Mouse (Mus musculus) macrophage (primary cell): ENCODE results near the gene Mpv17l2. TPM values are rescaled to one million over a fixed set of nuclear protein-coding genes. Genes with fewer than 3 reads are reported as not detected.

Experiments used
- H3K27ac ChIP-seq: fragments of 350-480 bp; formaldehyde crosslinking; 2 replicates; pipeline ENCODE4 v1.9.0; 2021
- H3K36me3 ChIP-seq: fragments of 350-480 bp; formaldehyde crosslinking; 2 replicates; pipeline ENCODE4 v1.9.0; 2021; ENCODE audit errors: inconsistent target
- H3K4me3 ChIP-seq: fragments of 350-480 bp; formaldehyde crosslinking; 2 replicates; pipeline ENCODE4 v1.9.0; 2021; ENCODE audit errors: inconsistent target
- H3K79me2 ChIP-seq: fragments of 350-480 bp; formaldehyde crosslinking; 2 replicates; pipeline ENCODE4 v1.9.0; 2021; ENCODE audit errors: inconsistent target
- WGBS: methylation state at CpG from one replicate; pipeline ENCODE4 v1.1.7; 2026; ENCODE audit warnings: inconsistent platforms; ENCODE audit not compliant: missing documents; 5-methylcytosine and 5-hydroxymethylcytosine counted together
- polyA plus RNA-seq: library from polyadenylated mRNA; stranded (reverse); fragments of 250-400 nt; gene quantifications from 3 replicates; pipeline ENCODE4 v1.2.4, GENCODE M21; 2018; ENCODE audit warnings: inconsistent platforms

Gene Mpv17l2
- polyA plus RNA-seq, 1 experiment from 2014 or later = 29.3 TPM

GRCm38 (mm10) chr8:70755661-70756475 is 4.9 kb downstream of the Mpv17l2 start:
- Histone ChIP-seq H3K27ac (no peak overlapping the region), H3K4me3 (no peak overlapping the region), H3K79me2 (peaks cover 6% of the 10 kb centered on the region; the same call in 1 of the 2 replicates), H3K36me3 (peaks cover 6% of the 10 kb centered on the region; the same call in 1 of the 2 replicates)
- 84% methylated on average over 24 of the region's 24 CpGs for WGBS

- peak overlapping the region; percentile 58 for H3K4me3 ChIP-seq
- WGBS = 14% methylated on average over 50 of the region's 50 CpGs
- H3K36me3 ChIP-seq = peaks cover 6% of the 10 kb centered on the region; the same call in 1 of the 2 replicates
- peaks cover 6% of the 10 kb centered on the region; the same call in 1 of the 2 replicates for H3K79me2 ChIP-seq
- H3K27ac ChIP-seq = no peak overlapping the region
These were observed 5.7 kb downstream of the Mpv17l2 start for GRCm38 (mm10) chr8:70754871-70755660.

GRCm38 (mm10) chr8:70754043-70754870 is 6.5 kb downstream of the Mpv17l2 start, which contains the start of gene Rab3a:
Gene Rab3a (plus strand): TSS chr8:70754679.
- H3K4me3 ChIP-seq = peak within 1 kb of the TSS; percentile 58
- H3K79me2 ChIP-seq = peaks cover 6% of the 10 kb centered on the region; the same call in 1 of the 2 replicates
- peaks cover 6% of the 10 kb centered on the region; the same call in 1 of the 2 replicates for H3K36me3 ChIP-seq
- WGBS = 8% methylated on average over 36 of the region's 37 CpGs
- H3K27ac ChIP-seq = peak within 1 kb of the TSS; percentile 66

DNA sequence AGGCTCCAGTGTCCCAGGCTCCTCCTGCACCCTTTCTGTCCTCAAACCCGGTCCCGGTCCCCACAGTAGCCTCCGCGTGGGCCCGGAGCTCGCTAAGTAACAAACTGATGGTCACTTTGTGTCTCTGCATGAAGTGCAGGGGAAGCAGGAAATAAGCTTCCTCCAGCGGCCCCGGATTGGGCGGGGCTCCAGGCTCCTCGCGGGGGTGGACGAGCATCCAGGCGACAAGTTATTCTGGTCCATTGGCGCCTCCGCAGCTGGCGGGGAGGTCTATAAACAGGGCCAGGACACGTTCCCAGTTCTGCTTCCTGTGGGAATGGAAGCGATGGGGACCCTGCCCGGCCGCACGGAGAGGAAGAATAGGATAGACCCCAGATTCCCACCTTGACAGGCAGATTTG is 7.6 kb downstream of the Mpv17l2 start:
- Histone ChIP-seq H3K27ac (peak overlapping the region; percentile 66), H3K4me3 (peak overlapping the region; percentile 19; the same call in 1 of the 2 replicates), H3K79me2 (peaks cover 6% of the 10 kb centered on the region; the same call in 1 of the 2 replicates), H3K36me3 (peaks cover 3% of the 10 kb centered on the region; the same call in 1 of the 2 replicates)
- 12% methylated on average over 21 of the region's 21 CpGs for WGBS

DNA sequence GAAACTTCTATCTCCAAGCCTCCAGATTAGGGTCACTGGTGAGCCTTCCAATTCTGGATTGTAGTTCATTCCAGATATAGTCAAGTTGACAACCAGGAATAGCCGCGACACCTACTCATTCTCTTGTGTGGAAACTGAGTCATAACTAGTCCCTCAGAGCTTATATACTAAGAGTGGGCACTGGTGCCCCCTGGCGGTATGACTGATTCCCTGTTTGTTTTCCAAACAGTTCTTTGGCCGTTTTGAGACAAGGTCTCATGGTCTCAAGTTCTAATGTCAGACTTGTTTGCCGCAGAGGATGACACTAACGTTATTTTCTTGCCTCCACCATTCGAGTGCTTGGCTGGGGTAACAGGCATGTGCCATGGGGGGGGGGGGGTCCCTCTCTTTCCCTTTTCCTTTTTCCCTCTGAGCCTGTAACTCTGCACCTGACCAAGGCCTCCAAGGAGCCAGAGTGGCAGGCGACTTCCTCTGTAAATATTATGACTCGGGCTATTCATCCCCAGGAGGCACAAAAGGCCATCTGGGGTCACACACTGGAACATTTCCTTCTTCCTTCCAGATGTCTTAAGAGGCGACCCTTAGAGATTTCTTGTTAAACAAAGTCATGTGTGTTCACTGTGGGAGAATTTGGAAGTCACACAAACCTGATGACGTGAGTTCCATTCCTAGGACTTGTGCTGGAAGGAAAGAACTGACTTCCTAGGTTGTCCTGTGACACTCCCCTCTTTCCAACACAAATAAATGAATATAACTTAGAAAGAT is 8.6 kb downstream of the Mpv17l2 start:
- Histone ChIP-seq H3K27ac (peak overlapping the region; percentile 66), H3K4me3 (no peak overlapping the region), H3K79me2 (peaks cover 6% of the 10 kb centered on the region; the same call in 1 of the 2 replicates), H3K36me3 (no peaks in the 10 kb centered on the region; the same call in 1 of the 2 replicates)
- WGBS = 27% methylated on average over 10 of the region's 11 CpGs

DNA sequence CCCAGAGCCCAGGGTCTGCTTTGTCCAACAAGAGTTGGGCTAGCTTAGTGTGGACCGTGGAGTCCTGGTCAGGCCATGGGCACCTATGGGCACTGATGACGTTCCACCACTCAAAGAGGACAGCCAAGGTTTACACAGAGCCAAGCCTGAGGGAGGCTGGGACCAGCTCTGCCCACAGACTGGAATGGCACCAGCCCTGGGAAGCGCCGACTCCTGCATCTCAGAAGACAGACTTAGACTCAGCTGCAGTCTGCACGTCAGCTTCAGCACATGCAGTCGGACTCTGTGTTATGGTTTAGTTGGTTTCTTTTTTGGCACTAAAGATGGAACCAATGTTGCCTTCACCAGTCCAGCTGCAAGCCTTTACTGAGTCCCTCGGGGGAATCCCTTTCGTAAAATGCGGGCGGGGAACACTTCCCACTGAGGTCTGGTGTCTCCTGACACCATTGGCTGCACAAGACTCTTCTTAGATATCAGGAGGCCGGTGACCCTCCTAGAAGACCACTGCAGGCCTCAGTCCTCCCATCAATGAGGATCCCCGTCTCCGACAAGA is 10.5 kb downstream of the Mpv17l2 start:
- H3K36me3 ChIP-seq = no peaks in the 10 kb centered on the region
- 90% methylated on average over 12 of the region's 13 CpGs for WGBS

DNA sequence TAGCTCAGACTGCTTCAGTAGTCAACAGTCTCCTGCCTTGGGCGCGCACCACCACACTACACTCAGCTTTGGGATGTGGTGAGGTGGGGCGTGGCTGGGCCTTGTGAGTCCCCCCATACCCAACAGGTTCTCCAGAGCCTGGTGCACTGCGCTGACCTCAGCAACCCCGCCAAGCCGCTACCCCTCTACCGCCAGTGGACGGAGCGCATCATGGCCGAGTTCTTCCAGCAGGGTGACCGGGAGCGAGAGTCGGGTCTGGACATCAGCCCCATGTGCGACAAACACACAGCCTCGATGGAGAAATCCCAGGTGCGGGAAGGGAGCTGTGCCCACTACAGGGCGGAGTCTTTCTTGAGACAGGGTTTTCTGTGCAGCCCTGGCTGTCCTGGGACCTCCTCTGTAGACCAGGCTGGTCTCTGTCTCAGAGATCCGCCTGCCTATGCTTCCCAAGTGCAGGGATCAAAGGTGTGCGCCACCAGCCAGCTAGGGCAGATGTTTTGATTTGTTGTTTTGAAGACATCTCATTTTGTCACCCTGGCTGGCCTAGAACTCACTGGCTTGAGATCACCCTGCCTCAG is 11.6 kb downstream of the Mpv17l2 start:
- Histone ChIP-seq H3K27ac (no peak overlapping the region), H3K4me3 (no peak overlapping the region), H3K36me3 (no peaks in the 10 kb centered on the region), H3K79me2 (no peaks in the 10 kb centered on the region)
- WGBS = 91% methylated on average over 16 of the region's 19 CpGs

More for the DNA sequence above, 10.5 kb downstream of the Mpv17l2 start:
- H3K27ac ChIP-seq = no peak overlapping the region
- H3K4me3 ChIP-seq = no peak overlapping the region
- H3K79me2 ChIP-seq = peaks cover 2% of the 10 kb centered on the region; the same call in 1 of the 2 replicates

- Histone ChIP-seq H3K79me2 (no peaks in the 10 kb centered on the region), H3K27ac (no peak overlapping the region), H3K4me3 (no peak overlapping the region), H3K36me3 (no peaks in the 10 kb centered on the region)
- 88% methylated on average over 23 of the region's 23 CpGs for WGBS
These were observed 12.3 kb downstream of the Mpv17l2 start for GRCm38 (mm10) chr8:70748246-70749096.

DNA sequence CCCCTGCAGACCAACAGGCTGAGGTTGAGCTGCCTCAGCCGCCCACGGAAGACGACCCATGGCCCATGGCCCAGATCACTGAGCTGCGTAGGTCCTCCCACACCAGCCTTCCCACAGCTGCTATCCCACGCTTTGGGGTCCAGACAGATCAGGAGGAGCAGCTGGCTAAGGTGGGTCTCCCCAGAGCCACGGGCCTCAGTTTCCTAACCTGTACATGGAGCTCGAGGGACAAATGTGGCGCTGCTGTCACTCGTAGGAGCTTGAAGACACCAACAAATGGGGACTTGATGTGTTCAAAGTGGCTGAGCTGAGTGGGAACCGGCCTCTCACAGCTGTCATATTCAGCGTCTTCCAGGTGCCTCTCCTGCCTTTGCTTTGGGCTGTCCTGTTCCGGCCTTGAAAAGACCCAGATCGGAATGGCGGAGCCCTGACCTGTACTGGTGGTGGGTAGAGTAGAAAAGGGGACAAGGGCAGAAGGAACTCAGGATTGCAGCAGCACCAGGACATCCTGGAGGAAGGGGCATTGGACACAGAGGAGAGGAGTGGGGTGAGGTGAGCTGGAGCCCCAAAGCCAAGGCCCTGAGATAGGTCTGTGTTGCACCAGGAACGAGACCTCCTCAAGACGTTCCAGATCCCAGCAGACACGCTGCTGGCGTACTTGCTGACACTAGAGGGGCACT is 13.4 kb downstream of the Mpv17l2 start:
- 89% methylated on average over 17 of the region's 18 CpGs for WGBS
- Histone ChIP-seq H3K4me3 (no peak overlapping the region), H3K36me3 (no peaks in the 10 kb centered on the region), H3K79me2 (no peaks in the 10 kb centered on the region), H3K27ac (no peak overlapping the region)

GRCm38 (mm10) chr8:70746676-70747075 is 14.1 kb downstream of the Mpv17l2 start:
- 94% methylated on average over 9 of the region's 9 CpGs for WGBS
- Histone ChIP-seq H3K4me3 (no peak overlapping the region), H3K27ac (no peak overlapping the region)

DNA sequence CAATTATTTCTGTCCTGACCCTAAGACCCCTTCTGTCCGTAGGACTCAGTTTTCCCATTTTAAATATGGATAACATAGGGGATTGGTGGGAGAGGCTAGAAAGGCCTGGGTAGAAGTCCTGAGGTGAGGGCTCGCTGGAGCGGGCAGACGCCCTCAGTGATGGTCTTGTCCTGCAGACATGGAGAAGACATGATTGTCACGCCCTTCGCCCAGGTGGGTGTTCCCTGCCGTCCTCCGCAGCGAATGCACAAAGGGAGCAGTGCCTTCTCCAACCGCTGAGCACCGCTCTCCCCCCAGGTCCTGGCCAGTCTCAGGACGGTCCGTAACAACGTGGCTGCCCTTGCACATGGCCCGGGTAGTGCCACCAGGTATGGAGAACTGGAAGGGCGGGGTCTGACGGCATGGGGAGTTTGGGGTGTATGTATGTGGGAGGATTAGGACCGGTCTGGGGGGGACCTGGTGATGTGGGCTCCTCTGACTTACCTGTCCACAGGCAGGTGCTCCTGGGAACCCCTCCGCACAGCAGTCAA is 15.0 kb downstream of the Mpv17l2 start:
- Histone ChIP-seq H3K27ac (no peak overlapping the region), H3K36me3 (no peaks in the 10 kb centered on the region), H3K79me2 (no peaks in the 10 kb centered on the region), H3K4me3 (no peak overlapping the region)
- 79% methylated on average over 19 of the region's 19 CpGs for WGBS

More at GRCm38 (mm10) chr8:70746676-70747075, 14.1 kb downstream of the Mpv17l2 start:
- Histone ChIP-seq H3K36me3 (no peaks in the 10 kb centered on the region), H3K79me2 (no peaks in the 10 kb centered on the region)
